Mouse (Mus musculus) MEL (cell line): ENCODE data around the gene Uqcr11. TPM values are rescaled to one million over a fixed set of nuclear protein-coding genes. Genes with fewer than 3 reads are reported as not detected.

Experiments
- DNase-seq: peaks from one replicate; pipeline ENCODE4 v3.0.0; 2011; ENCODE audit warnings: low read depth, low spot score
- H3K27ac ChIP-seq: 2 replicates; pipeline ENCODE4 v1.5.1; 2012; ENCODE audit warnings: low read depth, mild to moderate bottlenecking, control low read depth, low read length, moderate library complexity; ENCODE audit not compliant: control insufficient read depth
- H3K27me3 ChIP-seq, 2 experiments: fragments of 150-350 bp in 1 of 2; sonication (generic) in 1 of 2; 2 replicates each; pipeline ENCODE4 v1.6.1; 2012; ENCODE audit warnings: low read length in 2 of 2, mild to moderate bottlenecking in 2 of 2, improper control_type of control experiment in 1 of 2, moderate library complexity in 1 of 2; ENCODE audit not compliant: insufficient read depth in 2 of 2, control insufficient read depth in 1 of 2
- H3K36me3 ChIP-seq, 2 experiments: 2 replicates each; pipeline ENCODE4 v1.6.1; 2012 to 2014; ENCODE audit warnings: low read length in 2 of 2, improper control_type of control experiment in 1 of 2, inconsistent platforms in 1 of 2, mild to moderate bottlenecking in 1 of 2; ENCODE audit not compliant: insufficient read depth in 2 of 2, control insufficient read depth in 1 of 2
- H3K4me1 ChIP-seq, 2 experiments: fragments of 150-350 bp in 1 of 2; sonication (generic) in 1 of 2; 2 replicates each; pipeline ENCODE4 v1.6.1; 2012; ENCODE audit warnings: low read length in 2 of 2, improper control_type of control experiment in 1 of 2, mild to moderate bottlenecking in 1 of 2; ENCODE audit not compliant: insufficient read depth in 2 of 2, control insufficient read depth in 1 of 2
- H3K4me3 ChIP-seq, 2 experiments: fragments of 150-350 bp in 1 of 2; sonication (generic) in 1 of 2; 2 replicates each; pipeline ENCODE4 v1.5.1; 2012; ENCODE audit warnings: low read depth in 2 of 2, low read length in 2 of 2, mild to moderate bottlenecking in 2 of 2, moderate library complexity in 2 of 2, control low read depth in 1 of 2, improper control_type of control experiment in 1 of 2; ENCODE audit not compliant: control insufficient read depth in 1 of 2, insufficient read depth in 1 of 2
- H3K79me2 ChIP-seq: 2 replicates; pipeline ENCODE4 v1.6.1; 2012; ENCODE audit warnings: mild to moderate bottlenecking, low read length, moderate library complexity; ENCODE audit not compliant: control insufficient read depth, poor library complexity, insufficient read depth
- H3K9ac ChIP-seq: 2 replicates; pipeline ENCODE4 v1.6.1; 2012; ENCODE audit warnings: low read depth, mild to moderate bottlenecking, control low read depth, low read length, moderate library complexity; ENCODE audit not compliant: control insufficient read depth, poor library complexity, severe bottlenecking
- H3K9me3 ChIP-seq: fragments of 150-350 bp; sonication (generic); replicated peaks from 2 replicates; pipeline ENCODE4 v1.6.1; 2012; ENCODE audit warnings: mild to moderate bottlenecking, low read length, improper control_type of control experiment, moderate library complexity; ENCODE audit not compliant: insufficient read depth
- CHD1 ChIP-seq: IDR thresholded peaks from 2 replicates; pipeline ENCODE4 v1.6.1; 2012; ENCODE audit warnings: low read depth, mild to moderate bottlenecking, inconsistent platforms, low read length, improper control_type of control experiment
- EP300 ChIP-seq, 2 experiments: IDR thresholded peaks; 2 replicates each; pipeline ENCODE4 v1.6.1; 2011; ENCODE audit warnings: improper control_type of control experiment in 2 of 2, low read length in 2 of 2, low read depth in 1 of 2, mild to moderate bottlenecking in 1 of 2
- HCFC1 ChIP-seq: IDR thresholded peaks from 2 replicates; pipeline ENCODE4 v1.6.1; 2012; ENCODE audit warnings: low read depth, mild to moderate bottlenecking, inconsistent platforms, low read length, improper control_type of control experiment, moderate library complexity
- MAFK ChIP-seq: IDR thresholded peaks from 2 replicates; pipeline ENCODE4 v1.6.1; 2011; ENCODE audit warnings: low read depth, mild to moderate bottlenecking, low read length, improper control_type of control experiment, borderline replicate concordance
- MAZ ChIP-seq: IDR thresholded peaks from 2 replicates; pipeline ENCODE4 v1.6.1; 2012; ENCODE audit warnings: low read depth, mild to moderate bottlenecking, inconsistent platforms, low read length, improper control_type of control experiment
- NRF1 ChIP-seq: IDR thresholded peaks from 2 replicates; pipeline ENCODE4 v1.6.1; 2014; ENCODE audit warnings: low read depth, mild to moderate bottlenecking, inconsistent platforms, low read length, improper control_type of control experiment, moderate library complexity; ENCODE audit not compliant: poor library complexity, insufficient read depth, severe bottlenecking
- POLR2A ChIP-seq, 2 experiments: IDR thresholded peaks; 2 replicates each; pipeline ENCODE4 v1.6.1; 2011 to 2012; ENCODE audit warnings: low read length in 2 of 2, mild to moderate bottlenecking in 2 of 2, control low read depth in 1 of 2, improper control_type of control experiment in 1 of 2, low read depth in 1 of 2, moderate library complexity in 1 of 2; ENCODE audit not compliant: control insufficient read depth in 1 of 2, insufficient read depth in 1 of 2, poor library complexity in 1 of 2
- TCF12 ChIP-seq: IDR thresholded peaks from 2 replicates; pipeline ENCODE4 v1.6.1; 2014; ENCODE audit warnings: low read depth, mild to moderate bottlenecking, inconsistent platforms, low read length, improper control_type of control experiment, moderate library complexity
- USF2 ChIP-seq, 2 experiments: IDR thresholded peaks; 2 replicates each; pipeline ENCODE4 v1.6.1; 2011 to 2012; ENCODE audit warnings: improper control_type of control experiment in 2 of 2, low read length in 2 of 2, borderline replicate concordance in 1 of 2, inconsistent platforms in 1 of 2, low read depth in 1 of 2, mild to moderate bottlenecking in 1 of 2; ENCODE audit not compliant: insufficient read depth in 1 of 2
- polyA plus RNA-seq, 2 experiments: library from polyadenylated mRNA; stranded (reverse) in 1 of 2; unstranded in 1 of 2; fragments of >175 nt in 1 of 2; fragments of >200 nt in 1 of 2; gene quantifications; 2 replicates each; pipeline versions ENCODE4 v1.2.1 to v1.2.4; 2012; ENCODE audit warnings: low replicate concordance in 2 of 2, low read depth in 1 of 2; ENCODE audit not compliant: insufficient read length in 2 of 2, insufficient read depth in 1 of 2, missing spikeins in 1 of 2
- total RNA-seq: library from RNA; depleted of rRNA; stranded (reverse); fragments of 300-350 nt; gene quantifications from 2 replicates; pipeline ENCODE4 v1.2.3, GENCODE M21; 2012

Gene Uqcr11
- total and polyA plus RNA-seq, 3 experiments = 481 to 935 TPM; not detected in 1

GRCm38 (mm10) chr10:80363734-80364133, 42.9 kb downstream of the Uqcr11 start:
- no peaks in the 10 kb centered on the region for H3K36me3 ChIP-seq
- no peak for DNase-seq
- H3K27me3 ChIP-seq = peaks cover 2% of the 10 kb centered on the region in 2 experiments; a peak in 1 of 4 replicates
- H3K9ac ChIP-seq = no peak overlapping the region
- H3K9me3 ChIP-seq = no peaks in the 10 kb centered on the region
- H3K27ac ChIP-seq = no peak overlapping the region
- H3K4me1 ChIP-seq = no peaks in the 10 kb centered on the region
- H3K4me3 ChIP-seq = no peak overlapping the region
- H3K79me2 ChIP-seq = no peaks in the 10 kb centered on the region
- TF ChIP-seq EP300 (IDR thresholded peaks at IDR 0.05; ENCODE audit: low read depth in 1 of 2, low read length in 2 of 2) (no peak), HCFC1 (no peak)
- TF ChIP-seq, all 39 proteins: peak for 0

GRCm38 (mm10) chr10:80357994-80358639, 48.5 kb downstream of the Uqcr11 start:
- no peak for DNase-seq
- Histone ChIP-seq H3K9ac (no peak overlapping the region), H3K27ac (no peak overlapping the region), H3K27me3 (no peaks in the 10 kb centered on the region), H3K4me1 (peaks cover 4 to 5% of the 10 kb centered on the region in 2 experiments), H3K79me2 (no peaks in the 10 kb centered on the region), H3K4me3 (no peak overlapping the region), H3K36me3 (peaks cover 0 to 1% of the 10 kb centered on the region in 2 experiments; a peak in 1 of 4 replicates), H3K9me3 (no peaks in the 10 kb centered on the region)
- no peak for TF ChIP-seq MAZ
- no peak for TF ChIP-seq NRF1
- TF ChIP-seq MAFK = no peak

- Histone ChIP-seq H3K27ac (no peak overlapping the region), H3K9me3 (no peaks in the 10 kb centered on the region), H3K27me3 (no peaks in the 10 kb centered on the region), H3K9ac (no peak overlapping the region), H3K4me1 (peaks cover 11 to 13% of the 10 kb centered on the region in 2 experiments), H3K4me3 (no peak overlapping the region), H3K36me3 (peaks cover 0 to 7% of the 10 kb centered on the region in 2 experiments; a peak in 2 of 4 replicates), H3K79me2 (no peaks in the 10 kb centered on the region)
- no peak for DNase-seq
- TF ChIP-seq CHD1 (no peak), POLR2A (IDR thresholded peaks at IDR 0.05; ENCODE audit: control insufficient read depth in 1 of 2, insufficient read depth in 1 of 2, low read depth in 1 of 2, low read length in 2 of 2, poor library complexity in 1 of 2) (no peak), USF2 (IDR thresholded peaks at IDR 0.05; ENCODE audit: borderline replicate concordance in 1 of 2, insufficient read depth in 1 of 2, low read depth in 1 of 2, low read length in 2 of 2) (no peak), TCF12 (no peak)
Observed at GRCm38 (mm10) chr10:80357336-80357735, 49.3 kb downstream of the Uqcr11 start.
